Mouse (Mus musculus): ENCODE measurements around the gene Phospho1. TPM values are rescaled to one million over a fixed set of nuclear protein-coding genes. Genes with fewer than 3 reads are reported as not detected.

The Phospho1 gene
- total RNA-seq, 4 experiments from 2014 or later = 61.9 to 148 (median 104) TPM

DNA sequence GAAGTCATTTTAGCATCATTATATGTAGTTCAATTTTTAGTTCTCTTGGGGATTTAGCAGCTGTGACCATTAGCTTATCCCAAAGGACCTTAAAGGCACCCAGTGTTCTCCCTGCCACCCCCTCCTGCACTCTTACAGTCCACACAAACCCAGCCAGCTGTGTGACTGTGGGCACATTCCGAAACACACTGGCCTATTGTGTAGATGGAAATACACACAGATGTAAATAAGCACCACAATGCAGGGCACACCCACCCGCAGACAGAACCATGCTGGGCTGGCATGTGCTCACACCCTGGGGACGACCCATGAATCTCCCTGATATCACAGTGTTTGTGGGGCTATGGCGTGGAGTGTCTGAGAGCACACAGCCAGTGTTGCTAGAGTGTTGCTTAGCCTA is 12.1 kb upstream of the Phospho1 start:
- no peak for DNase-seq

DNA sequence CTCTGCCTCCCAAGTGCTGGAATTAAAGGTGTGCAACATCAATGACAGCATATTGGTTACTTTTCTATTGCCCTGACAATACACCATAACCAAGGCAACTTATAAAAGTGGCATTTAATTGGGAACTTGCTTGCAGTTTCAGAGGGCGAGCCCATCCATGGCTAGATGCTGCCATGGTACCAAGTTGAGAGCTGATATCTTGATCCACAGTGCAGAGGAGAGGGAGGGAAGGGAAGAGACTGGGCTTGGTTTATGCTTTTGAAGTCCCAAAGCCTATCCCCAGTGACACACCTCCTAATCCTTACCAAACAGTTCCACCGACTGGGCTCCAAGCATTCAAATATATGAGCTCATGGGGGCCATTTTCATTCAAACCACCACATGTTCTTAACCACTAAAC is 10.2 kb upstream of the Phospho1 start:
- DNase-seq = no peak

DNA sequence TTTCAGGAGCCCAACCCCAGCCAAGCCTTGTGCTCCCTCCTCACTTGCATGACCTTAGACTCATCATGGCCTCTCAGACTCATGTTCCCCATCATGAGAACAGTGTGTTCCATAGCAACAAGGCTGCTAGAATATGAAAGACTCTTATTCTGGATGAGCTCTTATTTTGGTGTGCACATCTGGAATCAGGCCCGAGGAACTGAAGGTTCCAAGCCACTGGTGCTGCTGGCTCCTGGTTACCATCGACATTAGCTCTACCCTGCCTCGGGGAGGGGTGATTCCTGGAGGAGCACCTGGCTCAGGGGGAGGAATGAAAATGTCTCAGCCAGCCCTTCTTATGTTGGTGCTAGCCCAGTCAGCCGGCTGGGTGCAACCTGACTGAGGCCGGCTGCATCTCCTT is 9.4 kb upstream of the Phospho1 start:
- DNase-seq = no peak

DNA sequence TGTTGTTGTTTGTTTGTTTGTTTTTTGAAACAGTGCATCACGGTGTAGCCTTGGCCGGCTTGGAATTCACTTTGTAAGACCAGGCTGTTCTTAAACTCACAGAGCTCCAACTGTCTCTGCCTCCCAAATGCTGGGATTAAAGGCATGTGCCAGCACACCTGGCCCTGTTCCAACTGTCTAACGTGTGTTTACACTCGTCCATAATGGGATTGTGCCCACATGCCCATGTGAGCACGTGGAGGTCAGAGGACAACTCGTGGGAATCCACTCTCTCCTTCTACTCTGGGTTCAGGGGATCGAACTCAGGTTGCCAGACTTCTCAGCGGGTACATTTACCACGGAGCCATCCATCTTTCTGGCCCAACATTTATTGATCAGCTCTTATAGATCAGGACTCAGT is 8.9 kb upstream of the Phospho1 start:
- no peak for DNase-seq

DNA sequence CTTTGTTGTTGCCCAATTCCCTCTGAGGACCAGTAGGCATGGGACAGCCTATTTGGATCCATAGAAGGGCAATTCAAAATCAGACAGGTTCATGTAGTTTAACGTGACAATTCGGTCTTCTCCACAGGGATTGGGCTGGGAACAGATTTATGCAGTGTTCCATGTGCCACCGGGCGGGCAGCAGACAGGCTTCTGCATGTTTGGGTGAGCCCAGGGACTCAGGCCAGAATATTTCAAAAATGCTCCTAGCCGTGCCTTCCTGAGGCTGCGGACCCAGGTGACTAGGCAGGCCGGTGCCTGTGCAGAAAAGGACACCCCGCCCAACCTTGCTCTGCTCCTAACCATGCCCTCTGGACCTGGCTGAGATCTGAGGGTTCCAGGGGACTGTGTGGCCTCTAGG is 5.2 kb upstream of the Phospho1 start:
- no peak for DNase-seq

DNA sequence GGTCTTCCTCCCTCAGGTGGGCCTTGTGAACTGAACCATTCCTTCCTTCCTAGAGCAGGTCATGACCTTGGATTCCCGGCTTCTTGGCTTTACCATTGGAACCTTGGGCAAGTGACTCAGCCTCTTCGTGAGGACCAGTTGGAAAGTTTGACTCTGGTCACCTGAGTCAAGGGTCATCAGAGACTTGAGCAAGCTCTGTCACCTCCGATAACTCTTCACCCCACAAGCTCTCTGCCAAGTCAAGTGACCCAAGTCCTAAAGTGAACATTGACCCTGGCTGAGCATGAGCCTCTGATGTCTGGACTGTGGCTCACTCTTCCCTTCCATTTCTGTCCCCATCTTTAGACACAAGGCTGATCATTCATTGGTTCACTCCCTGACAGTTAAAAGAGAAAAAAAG is 2.8 kb upstream of the Phospho1 start:
- no peak for DNase-seq

DNA sequence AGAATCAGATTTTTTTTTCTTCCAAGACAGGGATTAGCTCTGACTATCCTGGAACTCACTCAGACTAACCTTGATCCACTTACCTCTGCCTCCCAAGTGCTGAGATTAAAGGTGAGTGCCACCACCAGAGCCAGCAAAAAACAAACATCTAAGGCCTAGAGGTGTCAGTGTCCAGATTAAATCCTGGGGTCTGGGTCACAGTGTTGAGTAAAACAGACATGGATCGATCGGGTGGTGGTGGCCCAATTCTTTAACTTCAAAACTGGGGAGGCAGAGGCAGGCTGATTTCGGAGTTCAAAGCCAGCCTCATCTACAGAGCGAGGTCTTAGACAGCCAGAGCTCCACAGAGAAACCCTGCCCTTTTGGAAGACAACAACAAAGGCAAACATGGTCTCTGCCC is 1.9 kb upstream of the Phospho1 start:
- no peak for DNase-seq

DNA sequence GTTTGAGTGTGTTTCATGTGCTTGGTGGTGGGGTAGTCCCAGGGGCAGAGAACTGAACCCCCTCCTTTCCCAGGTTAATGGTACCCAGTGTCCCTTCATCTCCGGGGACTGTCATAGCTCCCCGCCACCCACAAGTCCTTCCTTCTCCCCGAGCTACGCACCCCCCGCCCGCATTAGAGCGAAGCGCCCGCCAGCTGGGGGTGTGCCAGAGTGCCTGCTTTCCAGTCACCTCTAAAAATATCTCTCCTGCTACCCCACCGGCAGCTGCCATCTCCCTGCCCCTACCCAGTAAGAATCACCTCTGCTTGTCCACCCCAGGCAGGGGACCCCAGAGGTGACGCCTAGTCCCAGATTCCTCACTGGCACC is 561 bp downstream of the Phospho1 start:
- peak; percentile 65 for DNase-seq

DNA sequence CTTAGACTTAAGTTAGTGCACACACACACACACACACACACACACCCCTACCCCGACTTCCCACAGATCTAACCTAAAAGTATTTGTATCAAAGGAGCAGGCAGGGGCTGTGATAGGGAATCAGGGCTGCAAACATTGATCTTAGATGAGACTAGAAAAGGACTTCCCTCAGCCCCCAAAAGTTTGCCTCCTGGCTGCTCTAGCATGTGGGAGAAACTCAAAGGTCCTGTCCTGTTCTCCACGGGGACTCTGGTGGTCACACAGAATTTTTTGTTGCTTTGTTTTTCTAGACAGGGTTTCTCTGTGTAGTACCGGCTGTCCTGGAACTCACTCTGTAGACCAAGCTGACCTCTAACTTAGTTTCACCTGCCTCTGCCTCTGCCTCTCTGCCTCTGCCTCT is 1.3 kb downstream of the Phospho1 start:
- DNase-seq = no peak

DNA sequence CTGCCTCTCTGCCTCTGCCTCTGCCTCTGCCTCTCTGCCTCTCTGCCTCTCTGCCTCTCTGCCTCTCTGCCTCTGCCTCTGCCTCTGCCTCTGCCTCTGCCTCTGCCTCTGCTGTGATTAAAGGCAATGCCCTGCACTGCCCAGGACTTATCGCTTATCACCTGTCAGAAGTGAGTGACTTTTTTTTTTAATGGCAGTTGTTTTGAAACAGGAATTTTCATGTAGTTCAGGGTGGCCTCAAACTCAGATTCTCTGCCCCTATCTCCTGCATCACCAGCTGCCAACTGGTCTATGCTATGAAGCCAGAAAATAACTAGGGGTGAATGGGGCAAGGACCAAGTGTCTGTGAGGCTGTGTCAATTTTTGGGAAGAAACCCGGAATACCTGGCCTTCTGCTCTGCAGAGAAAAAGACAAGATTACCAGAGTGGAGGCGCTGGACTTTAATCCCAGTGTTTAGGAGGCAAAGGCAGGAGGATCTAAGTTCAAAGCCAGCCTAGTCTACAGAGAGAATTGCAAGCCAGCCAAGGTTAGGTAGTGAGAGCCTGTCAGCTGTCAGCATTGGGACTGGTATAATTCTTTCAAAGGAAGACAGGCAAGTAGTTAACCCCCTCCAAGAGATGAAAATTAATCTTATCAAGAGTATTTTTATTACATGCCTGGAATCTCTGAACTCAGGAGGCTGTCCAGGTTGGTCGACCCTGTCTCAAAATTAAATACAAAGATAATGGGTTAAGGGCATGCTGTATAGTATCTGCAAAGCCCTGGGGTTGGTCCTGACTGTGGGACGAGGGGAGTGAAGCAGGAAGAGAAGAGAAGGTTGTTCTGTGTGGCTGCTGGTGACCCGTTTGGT is 2.2 kb downstream of the Phospho1 start:
- no peak for DNase-seq

DNA sequence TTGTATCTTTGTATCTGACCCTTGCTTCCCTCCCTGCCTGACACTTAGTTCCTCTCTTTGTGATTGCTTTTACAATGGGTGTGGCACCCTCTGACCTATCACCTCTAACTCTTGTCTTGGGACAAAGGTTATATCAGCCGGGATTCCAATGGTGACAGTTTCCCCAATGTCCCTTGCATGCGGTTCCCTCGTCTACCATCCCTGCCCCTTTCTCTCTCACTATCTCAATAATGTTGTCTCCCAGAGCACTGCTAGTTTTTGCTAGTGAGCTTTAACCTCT is 2.8 kb downstream of the Phospho1 start:
- no peak for DNase-seq

DNA sequence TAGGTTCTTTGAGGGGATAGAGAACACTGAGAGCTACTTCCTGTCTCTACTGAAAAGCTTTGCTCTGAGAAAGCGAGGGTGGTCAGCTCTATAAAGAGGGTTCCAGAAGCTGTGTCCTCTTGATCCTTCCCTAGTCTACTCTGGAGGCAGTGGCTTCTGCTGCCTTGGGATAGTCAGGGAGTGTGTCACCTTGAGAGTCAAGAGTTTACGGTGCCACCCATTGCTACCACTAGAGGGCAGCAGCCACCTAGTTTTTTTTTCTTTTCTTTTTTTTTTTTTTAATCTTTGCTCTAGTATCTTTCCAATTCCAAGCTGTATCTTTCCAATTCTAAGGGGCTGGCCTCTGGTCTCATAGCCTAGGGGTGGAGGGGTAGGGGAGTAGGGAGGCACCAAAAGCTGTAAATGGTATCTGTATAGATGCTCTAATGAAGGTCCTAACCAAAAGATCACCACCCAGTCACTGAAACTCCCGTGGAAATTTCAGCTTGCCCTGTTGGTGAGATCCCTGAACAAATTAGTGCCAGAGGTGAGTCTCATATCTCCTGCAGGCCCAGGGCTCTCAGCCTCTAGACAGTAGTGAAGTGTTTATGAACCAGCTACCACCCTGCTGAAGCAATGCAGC is 3.3 kb downstream of the Phospho1 start:
- no peak for DNase-seq

DNA sequence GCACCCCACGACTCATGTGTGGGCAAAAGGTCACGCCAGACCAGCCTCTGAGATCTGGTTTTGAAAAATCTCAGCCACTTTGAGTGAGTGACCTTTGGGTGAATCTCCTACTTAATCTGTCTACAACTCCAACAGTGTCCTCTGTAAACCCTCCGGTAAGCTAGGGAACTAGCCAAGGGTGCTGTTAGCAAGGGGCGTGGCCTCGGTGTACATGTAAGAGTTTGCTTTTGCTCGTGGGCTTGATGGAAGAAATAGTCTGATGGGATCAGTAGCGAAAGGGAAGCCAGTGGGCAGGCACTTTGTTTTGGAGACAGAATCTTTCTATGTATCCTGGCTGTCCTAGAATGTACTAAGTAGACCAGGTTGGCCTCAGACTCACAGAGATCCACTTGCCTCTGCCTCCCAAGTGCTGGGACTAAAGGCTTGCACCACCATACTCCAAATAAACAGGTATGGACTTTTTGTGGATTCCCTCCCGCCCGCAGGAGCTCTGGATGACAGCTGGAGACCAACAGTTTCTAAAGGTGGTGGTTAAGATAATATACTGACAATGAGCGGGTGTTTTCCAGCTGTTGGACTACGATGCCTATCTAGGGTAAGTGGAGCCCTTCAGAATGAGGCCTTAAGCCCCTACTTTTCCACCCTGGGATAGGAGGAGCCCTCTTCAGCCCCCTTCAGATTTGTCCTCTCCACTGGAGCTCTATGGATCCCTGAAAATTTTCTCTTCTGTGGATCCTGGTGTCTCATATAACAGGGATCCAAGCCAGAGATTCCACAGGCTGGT is 4.1 kb downstream of the Phospho1 start:
- no peak for DNase-seq

DNA sequence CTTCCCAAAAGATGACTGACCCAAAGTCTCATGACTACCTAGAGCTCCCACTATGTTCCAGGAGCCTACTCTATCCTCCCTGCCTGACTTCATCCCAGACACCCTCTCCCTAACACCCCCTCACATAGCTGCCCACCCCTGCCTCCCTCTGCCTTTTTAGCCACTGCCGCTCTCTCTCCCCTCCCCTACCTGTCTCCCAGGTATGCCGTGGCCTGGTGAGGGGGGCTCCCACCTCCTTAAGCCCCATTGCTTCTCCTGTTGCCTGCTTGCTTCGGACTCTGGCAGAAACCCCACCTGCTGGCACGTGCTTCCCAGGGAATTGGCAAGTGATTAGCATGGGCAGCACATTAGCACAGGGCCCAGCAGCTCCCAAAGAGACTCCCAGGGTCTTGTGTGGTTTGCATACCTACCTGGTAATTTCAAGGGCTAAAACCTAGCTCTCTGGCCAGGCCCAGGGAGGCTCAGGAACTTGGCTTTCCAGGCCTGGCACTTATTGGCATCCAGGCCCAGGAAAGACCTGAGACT is 5.3 kb downstream of the Phospho1 start:
- no peak for DNase-seq

DNA sequence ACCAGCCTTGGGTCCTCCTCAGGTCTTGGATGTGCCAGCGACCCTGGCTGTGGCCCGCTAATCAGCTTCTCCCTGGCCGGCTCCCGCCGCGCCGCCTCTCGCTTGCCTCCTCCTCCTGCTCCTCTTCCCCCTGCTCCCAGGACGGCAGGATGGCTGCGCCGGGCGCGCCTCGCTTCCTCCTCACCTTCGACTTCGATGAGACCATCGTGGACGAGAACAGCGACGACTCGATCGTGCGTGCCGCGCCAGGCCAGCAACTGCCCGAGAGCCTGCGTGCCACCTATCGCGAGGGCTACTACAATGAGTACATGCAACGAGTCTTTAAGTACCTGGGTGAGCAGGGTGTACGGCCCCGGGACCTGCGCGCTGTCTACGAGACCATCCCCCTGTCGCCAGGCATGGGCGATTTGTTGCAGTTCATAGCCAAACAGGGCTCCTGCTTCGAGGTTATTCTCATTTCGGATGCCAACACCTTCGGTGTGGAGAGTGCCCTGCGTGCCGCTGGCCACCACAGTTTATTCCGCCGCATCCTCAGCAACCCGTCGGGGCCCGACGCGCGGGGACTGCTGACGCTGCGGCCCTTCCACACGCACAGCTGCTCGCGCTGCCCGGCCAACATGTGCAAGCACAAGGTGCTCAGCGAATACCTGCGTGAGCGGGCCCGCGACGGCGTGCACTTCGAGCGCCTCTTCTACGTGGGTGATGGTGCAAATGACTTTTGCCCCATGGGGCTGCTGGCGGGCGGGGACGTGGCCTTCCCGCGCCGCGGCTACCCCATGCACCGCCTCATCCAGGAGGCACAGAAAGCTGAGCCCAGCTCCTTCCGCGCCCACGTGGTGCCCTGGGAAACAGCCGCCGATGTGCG is 6.3 kb downstream of the Phospho1 start:
- no peak for DNase-seq

DNA sequence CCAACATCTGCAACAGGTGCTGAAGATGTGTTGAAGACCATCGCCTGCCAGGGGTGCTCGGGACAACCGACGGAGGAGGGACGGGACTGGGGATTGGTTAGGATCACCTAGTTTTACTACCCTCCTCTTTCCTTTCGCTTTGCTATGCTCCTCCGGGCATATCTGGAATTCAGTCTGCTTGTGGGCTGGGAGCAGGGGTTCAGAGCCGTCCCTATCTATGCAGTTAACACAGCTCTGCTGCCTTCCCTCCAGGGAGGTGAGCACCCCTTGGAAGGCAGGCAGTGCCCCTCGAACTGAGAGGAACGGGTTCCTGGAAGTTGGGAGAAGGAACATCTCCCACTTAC is 6.9 kb downstream of the Phospho1 start:
- DNase-seq = no peak

DNA sequence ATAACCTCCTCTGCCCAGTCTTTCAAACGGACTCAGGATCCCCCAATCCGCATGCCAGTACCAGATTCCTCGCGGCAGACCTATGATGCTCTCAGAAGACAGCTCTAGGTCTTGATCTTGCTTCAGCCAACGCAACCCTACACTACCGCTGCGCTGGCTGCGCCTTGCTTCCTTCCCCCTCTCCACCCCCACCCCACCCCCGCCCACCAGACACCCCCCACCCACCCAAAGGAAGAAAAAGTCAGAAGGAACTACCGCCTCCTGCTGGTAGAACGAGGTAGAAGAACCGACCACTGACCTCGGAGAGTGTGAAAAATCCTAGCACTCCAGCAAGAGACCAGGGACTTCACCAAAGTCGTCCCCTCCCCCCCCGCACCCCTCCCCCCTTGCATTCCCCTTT is 7.3 kb downstream of the Phospho1 start:
- DNase-seq = no peak

DNA sequence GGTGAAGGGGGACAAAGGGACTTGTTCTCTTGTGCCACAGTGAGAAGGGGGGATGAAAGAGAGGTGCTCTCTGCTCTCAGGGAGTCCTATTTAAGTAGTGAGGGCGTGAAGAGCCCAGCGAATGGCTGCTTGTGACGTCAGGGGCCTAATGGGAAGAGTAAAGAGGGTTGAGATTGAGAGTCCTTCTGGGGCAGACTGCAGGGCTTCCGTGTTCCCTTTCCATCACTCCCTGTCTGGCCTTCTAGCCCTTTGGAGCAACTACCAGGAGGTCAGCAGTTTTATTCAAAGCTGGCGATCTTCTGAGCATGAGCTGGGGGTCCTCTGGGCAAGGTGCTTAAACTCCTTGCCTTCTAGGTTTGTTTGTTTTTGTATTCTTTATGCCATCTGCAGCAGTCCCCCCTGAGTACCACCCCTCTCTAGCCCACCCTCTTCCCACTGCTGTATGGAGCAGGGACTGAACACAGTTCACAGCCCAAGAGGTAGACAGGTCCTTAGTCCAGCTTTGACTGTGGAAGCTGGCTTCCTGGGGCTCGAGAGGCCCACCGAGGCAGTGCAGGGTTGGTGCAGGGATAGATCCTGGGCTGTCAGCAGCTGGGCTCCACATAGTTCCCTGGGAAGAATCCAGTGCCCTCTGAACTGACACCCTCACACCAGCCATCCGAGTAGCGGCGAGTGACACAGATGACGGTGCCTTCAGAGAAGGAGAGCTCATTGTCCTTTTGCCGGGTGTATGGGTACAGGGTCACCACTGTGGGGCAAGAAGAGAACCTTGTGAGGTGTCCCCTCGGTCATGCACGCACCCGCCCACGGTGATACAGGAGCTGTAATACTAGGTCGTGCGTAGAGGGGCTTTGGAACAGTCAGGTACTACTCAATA is 8.1 kb downstream of the Phospho1 start:
- no peak for DNase-seq

DNA sequence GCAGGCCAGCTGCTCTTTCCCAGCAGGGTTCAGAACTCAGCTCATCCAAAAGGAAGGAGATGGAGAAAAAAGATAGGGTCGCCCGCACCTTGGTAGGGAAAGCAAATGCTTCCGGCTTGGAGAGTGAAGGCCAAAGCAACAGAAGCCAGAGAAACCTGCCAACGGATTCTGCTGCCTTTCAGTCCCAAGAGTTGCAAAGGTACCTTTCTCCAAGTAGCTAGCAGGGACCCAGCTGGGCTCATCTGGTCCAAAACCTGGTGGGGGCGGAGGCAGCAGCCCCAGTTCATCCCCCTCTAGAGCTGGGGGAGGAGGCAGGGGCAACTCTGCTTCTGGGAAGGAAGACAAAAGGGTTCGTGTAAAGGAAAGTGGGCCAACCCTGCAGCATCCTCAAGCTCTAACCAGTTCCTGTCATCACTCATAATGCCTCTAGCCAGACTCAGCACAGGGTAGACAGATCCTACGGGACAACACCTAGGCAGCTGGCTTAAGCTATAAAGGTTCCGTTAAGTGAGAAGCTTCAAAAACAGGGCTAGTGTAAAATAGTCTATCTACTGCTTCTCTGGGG is 8.8 kb downstream of the Phospho1 start:
- no peak for DNase-seq

DNA sequence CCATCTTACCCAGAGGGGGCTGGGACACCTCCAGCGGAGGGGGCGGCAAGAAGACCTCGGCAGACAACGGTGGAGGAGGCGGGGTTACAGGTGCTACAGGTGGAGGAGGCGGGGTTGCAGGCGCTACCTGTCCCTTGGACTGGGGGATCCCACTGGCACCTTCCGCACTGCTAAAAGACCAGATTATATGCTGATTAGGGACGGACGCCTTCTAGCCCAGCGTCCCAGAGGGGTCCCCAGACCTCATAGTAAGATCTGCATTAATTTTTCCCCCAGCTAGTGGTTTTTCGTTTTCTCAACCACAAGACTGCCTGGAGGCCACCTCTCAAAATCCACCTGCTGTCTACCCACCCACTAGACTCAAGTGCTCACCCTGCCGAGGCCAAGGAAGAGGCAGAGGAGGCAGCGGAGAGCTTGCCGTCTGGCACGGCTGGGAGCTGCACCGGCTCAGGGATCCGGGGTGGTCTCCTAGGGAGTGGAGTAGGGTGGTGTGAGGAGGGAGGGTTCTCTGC is 9.4 kb downstream of the Phospho1 start:
- no peak for DNase-seq

DNA sequence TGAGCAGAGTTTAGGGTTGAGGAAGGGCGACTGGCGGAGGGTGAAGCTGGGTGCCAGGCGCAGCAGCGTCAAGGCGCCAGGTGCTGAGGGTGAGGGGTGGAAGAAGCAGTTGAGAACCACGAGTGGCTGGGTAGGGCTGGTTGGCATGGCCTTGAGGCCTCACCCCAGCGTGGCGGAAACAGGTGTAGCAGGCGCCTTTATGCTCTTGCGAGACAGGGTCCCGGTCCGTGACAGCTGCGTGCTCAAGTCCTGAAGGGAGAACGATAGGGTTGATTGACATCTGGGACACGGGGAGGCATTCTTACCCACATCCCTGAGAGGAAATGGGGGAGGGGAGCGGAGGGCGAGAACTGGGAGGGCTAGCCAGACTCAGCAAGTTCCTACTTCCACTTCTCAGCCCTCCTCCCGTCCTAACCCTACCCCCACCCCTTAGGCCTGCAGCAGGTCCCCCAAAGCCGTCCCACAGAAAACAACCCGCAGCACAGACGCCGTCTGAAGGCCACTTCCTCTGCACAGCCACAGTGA is 9.9 kb downstream of the Phospho1 start:
- DNase-seq = no peak

Data from adrenal gland, adult 8-10 months (tissue).